Mouse (Mus musculus): ENCODE measurements around the gene Gnptg.

Gene Gnptg

DNA sequence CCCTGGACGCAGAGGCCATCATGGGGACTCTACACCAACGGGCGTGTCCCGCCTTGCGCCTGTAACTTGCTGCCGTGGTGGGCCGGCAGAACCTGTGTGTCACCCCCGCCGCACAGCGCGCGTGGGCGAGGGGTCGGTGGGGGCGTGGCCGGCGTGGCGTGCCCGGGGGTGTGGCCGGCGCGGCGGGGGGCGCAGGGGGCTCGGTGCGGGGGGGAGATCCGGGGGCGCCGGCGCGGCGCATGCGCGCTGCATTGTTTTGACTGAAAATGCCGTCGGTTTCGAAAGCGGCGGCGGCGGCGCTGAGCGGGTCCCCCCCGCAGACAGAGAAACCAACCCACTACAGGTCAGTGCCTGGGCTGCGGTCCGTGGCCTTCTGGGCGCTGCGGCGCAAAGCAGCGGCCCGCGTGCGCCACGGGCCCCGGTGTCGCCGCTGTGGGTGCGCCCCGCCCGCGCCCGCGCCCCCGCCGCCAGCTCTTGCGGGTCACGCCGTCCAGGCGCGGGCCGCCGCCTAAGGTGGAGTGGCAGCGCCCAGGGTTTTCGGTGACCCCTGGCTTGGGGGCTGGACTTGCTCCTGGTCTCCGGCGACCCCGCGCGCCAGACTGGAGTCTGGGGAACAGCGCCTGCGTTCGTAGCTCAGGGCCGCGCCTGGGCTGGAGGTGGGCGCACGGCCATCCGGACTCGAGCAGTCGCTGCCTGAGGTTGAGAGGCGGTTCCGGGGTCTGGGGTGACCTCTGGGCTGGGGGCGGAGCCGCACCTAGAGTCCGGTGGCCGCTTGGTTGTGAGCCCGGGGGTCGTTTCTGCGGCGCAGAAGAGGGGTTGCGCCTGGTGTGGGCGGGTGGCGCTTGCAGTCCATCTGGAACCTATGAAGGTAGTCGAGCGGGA lies 51.5 kb downstream of the Gnptg start, which contains the start of gene Unkl:
Gene Unkl (plus strand): TSS at position 248 of the 882 bp plus-strand sequence.
- DNase-seq (ENCODE audit: extremely low spot score), result peak; percentile 83

DNA sequence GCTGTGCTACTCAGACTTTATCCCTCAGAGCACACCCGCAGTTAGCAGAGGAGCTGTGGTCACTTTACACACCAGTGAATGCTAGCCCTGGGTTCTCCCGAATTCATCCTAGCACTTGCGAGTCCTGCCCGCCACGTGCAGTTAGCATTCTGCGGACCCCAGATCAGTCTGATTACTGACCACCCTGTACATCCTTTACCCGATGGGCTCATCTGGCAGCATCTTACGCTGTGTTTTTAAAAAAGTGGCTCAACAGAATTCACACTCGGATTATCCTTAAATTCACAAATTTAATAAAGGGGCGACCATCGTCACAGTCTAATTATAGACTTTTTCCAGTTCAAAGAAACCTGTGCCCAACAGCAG lies 52.2 kb downstream of the Gnptg start:
- DNase-seq (ENCODE audit: extremely low spot score), result no peak

DNA sequence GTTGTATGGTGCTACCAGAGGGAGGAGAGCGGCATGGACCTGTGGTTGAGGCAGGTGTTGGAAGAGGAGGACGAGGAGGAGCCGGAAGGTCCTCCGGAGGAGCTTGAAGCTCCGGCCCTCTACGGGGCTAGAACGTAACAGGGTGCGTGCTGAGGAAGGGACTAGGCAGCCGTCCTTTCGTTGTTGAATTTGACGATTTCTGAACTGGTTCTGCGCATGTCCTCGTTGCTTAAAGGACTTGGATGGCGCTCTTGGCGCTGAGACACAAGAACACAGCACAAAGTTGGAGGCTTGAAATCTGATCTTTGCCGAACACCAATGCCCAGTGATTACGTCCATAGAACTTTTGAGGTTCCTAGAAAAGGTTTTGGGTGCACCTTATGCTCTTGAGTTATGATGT lies 55.0 kb downstream of the Gnptg start:
- DNase-seq (ENCODE audit: extremely low spot score), result no peak

DNA sequence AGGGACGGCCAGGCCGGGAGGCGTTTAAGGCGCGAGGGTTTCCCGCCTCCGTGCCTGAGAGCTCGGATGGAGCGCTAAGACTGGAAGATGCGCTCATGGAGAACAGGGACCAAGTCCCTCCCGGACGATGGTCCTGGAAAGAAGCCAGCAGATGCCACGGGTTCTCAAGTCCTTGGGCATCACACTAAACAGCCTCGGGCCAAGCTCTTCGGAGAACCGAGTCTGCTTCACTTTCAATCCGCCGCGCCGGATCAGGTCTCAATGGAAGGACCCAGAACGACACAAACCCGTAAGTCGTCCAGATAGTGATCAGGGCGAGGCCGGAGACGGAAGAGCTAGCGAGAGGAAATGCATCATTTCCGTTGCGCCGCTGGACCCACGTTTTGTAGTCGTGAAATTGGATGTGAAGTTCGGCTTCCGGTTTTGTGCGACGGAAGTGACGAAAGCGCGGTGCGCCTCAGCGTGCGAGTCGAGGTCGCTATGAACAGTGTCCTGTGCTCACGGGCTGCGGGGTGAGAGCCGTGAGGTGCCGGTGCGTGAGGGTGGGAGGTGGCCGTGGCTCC lies 55.7 kb downstream of the Gnptg start, which contains the start of gene BC003965:
Gene BC003965 (plus strand): TSS at position 426 of the 563 bp plus-strand sequence.
- peak; percentile 98 for DNase-seq (ENCODE audit: extremely low spot score)

Data from embryo, embryonic 9.5 days (tissue).